In genomic region chr1:133779043-133779442, GRCm38 (mm10) we compare ENCODE assay signal across 15 mouse cellular contexts. TPM values are rescaled to one million over a fixed set of nuclear protein-coding genes. Genes with fewer than 3 reads are reported as not detected.
DNase-seq lines count a peak whose midpoint lies in the region; ATAC-seq and TF ChIP-seq lines count a peak whose summit lies in the region.
"Had no signal": no experiment of that assay in that cellular context is flagged by ENCODE, and none has a peak within 500 bp of the region (broad histone marks: within the 10 kb centered on the region; RNA-seq: fewer than 3 reads in every experiment).

No protein-coding gene starts in this region.

- H3K4me1 ChIP-seq in kidney, embryonic 14.5 days (ENCODE audit: control insufficient read depth, insufficient read depth, low read length): no peaks in the 10 kb centered on the region
- H3K4me1 ChIP-seq in intestine, postnatal 0 days (replicated peaks; ENCODE audit: control insufficient read depth, insufficient read depth, low read length): 0 out of 2 replicates have a peak, but pooled peaks cover 5% of the 10 kb centered on the region

- no peak overlapping the region for H3K4me3 ChIP-seq in kidney, embryonic 14.5 days (ENCODE audit: low read length)
- no peak overlapping the region for H3K4me3 ChIP-seq in C2C12 (ENCODE audit: insufficient read depth, poor library complexity, severe bottlenecking)
- H3K4me3 ChIP-seq in intestine, postnatal 0 days (ENCODE audit: low read depth, low read length): no peak overlapping the region
- H3K4me3 ChIP-seq: heart, embryonic 12.5 days; limb, embryonic 10.5 days; neural tube, embryonic 15.5 days had no signal

- no peaks in the 10 kb centered on the region for H3K79me3 ChIP-seq in C2C12 (ENCODE audit: low read depth)

- TF ChIP-seq CTCF in C2C12 (IDR thresholded peaks at IDR 0.05; ENCODE audit: control insufficient read depth, insufficient read depth, insufficient read length): no peak
- TF ChIP-seq CTCF in intestine, postnatal 0 days (IDR thresholded peaks at IDR 0.05; ENCODE audit: low read depth): no peak

- ATAC-seq in kidney, embryonic 14.5 days (ENCODE audit: low FRiP score, low TSS enrichment): no peak
- peak; percentile 68 for ATAC-seq in intestine, postnatal 0 days
- ATAC-seq: inflammation-experienced regulatory T-cells, adult 6 months had no signal

- no peak overlapping the region for H3K9ac ChIP-seq in kidney, embryonic 14.5 days (ENCODE audit: low read depth, low read length)
- H3K9ac ChIP-seq in intestine, postnatal 0 days (ENCODE audit: low read depth, low read length): no peak overlapping the region
- H3K9ac ChIP-seq: heart, embryonic 12.5 days; neural tube, embryonic 15.5 days had no signal

- H3K27ac ChIP-seq in kidney, embryonic 14.5 days (ENCODE audit: low read depth, low read length): no peak overlapping the region
- H3K27ac ChIP-seq in intestine, postnatal 0 days (ENCODE audit: low read depth, low read length): no peak overlapping the region
- H3K27ac ChIP-seq: limb, embryonic 10.5 days; neural tube, embryonic 15.5 days had no signal

- DNase-seq in kidney, adult 9 months: peak; percentile 16
- DNase-seq in 3134 (ENCODE audit: extremely low read depth, insufficient read length, low spot score): peak; percentile 85
- no peak for DNase-seq in layer of hippocampus, postnatal 36 days
- DNase-seq in right cerebral cortex, postnatal 14 days: no peak
- DNase-seq: gastrocnemius, postnatal 14 days; heart, postnatal 4 days; retina, postnatal 1 day; spleen, adult 18-20 months had no signal

- H3K79me2 ChIP-seq in C2C12 (ENCODE audit: control insufficient read depth, insufficient read depth): no peaks in the 10 kb centered on the region

- no peak overlapping the region for H3ac ChIP-seq in C2C12 (ENCODE audit: control insufficient read depth, insufficient read length, low read depth)

- no peaks in the 10 kb centered on the region for H3K9me3 ChIP-seq in kidney, embryonic 14.5 days (ENCODE audit: control insufficient read depth, low read length)
- H3K9me3 ChIP-seq in intestine, postnatal 0 days (ENCODE audit: control insufficient read depth): no peaks in the 10 kb centered on the region
- H3K9me3 ChIP-seq: heart, embryonic 12.5 days; limb, embryonic 10.5 days; neural tube, embryonic 15.5 days had no signal

- no peaks in the 10 kb centered on the region for H3K27me3 ChIP-seq in kidney, embryonic 14.5 days (ENCODE audit: control insufficient read depth, insufficient read depth, low read length)
- no peaks in the 10 kb centered on the region for H3K27me3 ChIP-seq in C2C12 (ENCODE audit: control insufficient read depth, insufficient read depth, insufficient read length)
- H3K27me3 ChIP-seq in intestine, postnatal 0 days (replicated peaks; ENCODE audit: control insufficient read depth, insufficient read depth, low read length): no peaks in the 10 kb centered on the region
- H3K27me3 ChIP-seq: heart, embryonic 12.5 days; neural tube, embryonic 15.5 days had no signal

- no peaks in the 10 kb centered on the region for H3K36me3 ChIP-seq in kidney, embryonic 14.5 days (ENCODE audit: control insufficient read depth, insufficient read depth, low read length)
- no peaks in the 10 kb centered on the region for H3K36me3 ChIP-seq in C2C12 (ENCODE audit: control insufficient read depth, insufficient read depth)
- H3K36me3 ChIP-seq in intestine, postnatal 0 days (ENCODE audit: control insufficient read depth, insufficient read depth): no peaks in the 10 kb centered on the region
- H3K36me3 ChIP-seq: limb, embryonic 10.5 days; neural tube, embryonic 15.5 days had no signal

- WGBS in kidney, embryonic 14.5 days: 95% methylated on average over 1 of the region's 1 CpGs
- WGBS in intestine, postnatal 0 days: 81% methylated on average over 1 of the region's 1 CpGs

- H3K4me2 ChIP-seq in kidney, embryonic 14.5 days (replicated peaks; ENCODE audit: low read depth, low read length): no peak overlapping the region
- H3K4me2 ChIP-seq in intestine, postnatal 0 days (replicated peaks; ENCODE audit: low read depth): no peak overlapping the region
- H3K4me2 ChIP-seq: heart, embryonic 12.5 days; neural tube, embryonic 15.5 days had no signal

TF ChIP-seq in C2C12, 6 proteins besides CTCF, POLR2A, EP300 and RAD21:
- TF ChIP-seq CEBPB (IDR thresholded peaks at IDR 0.05; ENCODE audit: low read depth) (peak; percentile 33), USF1 (IDR thresholded peaks at IDR 0.05; ENCODE audit: low read depth) (no peak), MYOD1 (IDR thresholded peaks at IDR 0.05; ENCODE audit: control insufficient read depth, insufficient read length, low read depth) (peak; percentile 39), MAX (IDR thresholded peaks at IDR 0.05) (peak; percentile 18), FOSL1 (IDR thresholded peaks at IDR 0.05; ENCODE audit: insufficient read depth, low read length, poor library complexity, severe bottlenecking) (no peak)

RNA-seq across cellular contexts. Expression of gene Atp2b4, which starts 21.8 kb away (rescaled TPM):
- 5.2 and 9.6 TPM in 2 replicates for polyA plus RNA-seq in kidney, embryonic 14.5 days (2014; fragmentation: Nextera tagmentation; extraction: Ambion mirVana)
- polyA plus RNA-seq in C2C12 (2012; fragmentation: generic; extraction: Trizol): 3.0 TPM
- polyA plus RNA-seq in intestine, postnatal 0 days (2015; fragmentation: Nextera tagmentation; extraction: Ambion mirVana): 9.8 and 11.8 TPM in 2 replicates
- total RNA-seq in layer of hippocampus, postnatal 36 days (2021): 10 to 100 TPM; 67.8 to 72.1 TPM

Comparison
In these comparisons a context has a peak if more than half of its experiments do, and no peak if none do; other contexts are left out.
1. DNase-seq: peak in kidney, adult 9 months (single experiment) and 3134 (single experiment); none in layer of hippocampus, postnatal 36 days (0 of 2) and right cerebral cortex, postnatal 14 days (single experiment).